Mouse (Mus musculus) CD4-positive, CD25-positive, alpha-beta regulatory T cell, adult 4 months (primary cell): ENCODE results near the gene Panx1. TPM values are rescaled to one million over a fixed set of nuclear protein-coding genes. Genes with fewer than 3 reads are reported as not detected.

Experiments used
- ATAC-seq: one replicate; pipeline ENCODE4 v1.8.0; 2017
- polyA plus RNA-seq, 2 experiments: library from polyadenylated mRNA; unstranded; fragments of 100-300 nt; shearing (Covaris generic); gene quantifications; one replicate each; pipeline ENCODE4 v1.2.1; 2017

Panx1 gene
- polyA plus RNA-seq: 10 to 100 TPM; 16.1 to 23.4 TPM

DNA sequence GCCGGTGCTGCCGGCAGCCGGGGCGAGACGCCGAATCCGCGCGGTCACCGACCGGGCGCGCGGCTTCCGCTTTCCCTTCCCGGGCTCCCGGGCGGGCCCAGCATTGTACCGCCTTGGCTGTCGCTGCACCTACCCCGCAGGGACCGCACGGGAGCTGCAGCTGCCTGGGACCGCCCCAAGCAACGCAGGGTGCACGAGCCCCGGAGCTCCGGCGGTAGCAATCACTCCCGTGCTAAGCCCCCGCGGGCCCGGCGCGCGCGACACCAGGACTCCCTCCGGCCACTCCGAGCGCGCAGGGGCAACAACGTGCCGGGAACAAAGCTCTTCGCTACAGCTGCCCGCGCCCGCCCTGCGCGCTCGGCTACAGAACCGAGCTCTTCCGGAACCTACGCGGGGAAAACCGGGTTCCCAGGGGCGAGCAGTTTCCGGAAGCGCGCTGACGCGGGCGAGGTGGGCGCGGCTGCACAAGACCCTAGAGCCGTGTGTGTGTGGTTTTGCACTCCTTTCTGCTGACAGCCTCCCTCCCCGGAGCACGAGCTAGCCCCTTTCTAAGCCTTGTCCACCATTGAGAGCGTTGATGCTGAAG, at the start of gene Panx1:
Gene Panx1 (minus strand): TSS at position 395 of the 586 bp plus-strand sequence.
- ATAC-seq: peak; percentile 85

DNA sequence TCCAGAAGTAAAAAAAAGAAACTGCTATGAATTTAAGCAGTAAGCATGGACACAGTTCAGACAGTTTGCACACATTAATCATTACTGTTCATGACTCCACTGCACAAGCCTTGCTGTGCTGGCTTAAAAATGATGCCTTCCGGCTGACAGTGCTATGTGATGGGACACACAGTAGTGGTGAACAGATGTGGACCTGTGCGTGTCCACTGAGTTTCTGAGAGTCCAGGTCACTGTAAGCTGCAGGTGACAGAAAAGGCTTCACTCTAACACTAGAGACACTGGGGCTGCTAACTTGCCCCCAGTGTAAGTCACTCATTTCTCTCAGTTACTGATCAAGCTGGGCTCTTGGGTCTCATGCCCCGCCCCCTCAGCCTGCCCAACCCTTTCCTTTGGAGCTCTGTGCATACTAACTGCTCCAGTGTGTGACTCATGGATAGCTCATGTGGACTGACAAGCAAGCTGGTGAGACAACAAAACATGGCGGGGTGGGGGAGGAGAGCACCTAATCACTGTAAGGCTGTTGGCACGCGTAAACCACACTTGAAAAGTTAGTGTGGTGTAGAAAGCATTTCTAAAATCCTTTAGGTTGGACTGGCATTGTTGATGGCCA, 23.5 kb upstream of the Panx1 start:
- ATAC-seq: no peak

DNA sequence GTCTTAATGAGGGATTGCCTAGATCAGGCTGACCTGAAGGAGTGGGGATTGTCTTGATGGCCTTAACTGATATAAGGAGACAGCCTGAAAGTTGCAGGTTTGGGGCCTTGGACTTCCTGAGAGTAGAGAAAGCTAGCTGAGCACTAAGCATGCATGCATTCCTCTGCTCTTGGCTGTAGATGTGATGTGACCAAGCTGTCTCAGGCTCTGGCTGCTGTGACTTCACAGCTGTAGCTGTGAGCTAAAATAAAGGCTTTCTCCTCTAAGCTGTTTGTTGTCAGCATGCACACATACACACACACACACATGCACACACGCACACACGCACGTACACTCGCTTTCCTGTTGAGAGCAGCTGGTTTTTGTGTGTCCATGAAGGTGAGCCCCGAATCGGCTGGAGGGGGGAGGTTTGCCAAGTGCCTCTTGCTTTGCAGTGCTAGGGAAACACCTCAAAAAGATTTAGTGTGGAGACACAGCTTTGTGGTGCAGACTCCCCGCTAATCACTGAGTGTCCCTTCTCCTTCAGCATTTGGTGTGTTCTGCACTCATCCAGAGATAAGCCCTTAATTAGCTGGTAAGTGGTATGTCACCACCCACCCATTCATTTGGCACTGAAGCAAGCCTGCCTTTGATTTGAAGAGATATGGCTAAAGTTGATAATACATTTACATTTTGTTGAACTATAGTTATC, 22.9 kb upstream of the Panx1 start:
- ATAC-seq: no peak

DNA sequence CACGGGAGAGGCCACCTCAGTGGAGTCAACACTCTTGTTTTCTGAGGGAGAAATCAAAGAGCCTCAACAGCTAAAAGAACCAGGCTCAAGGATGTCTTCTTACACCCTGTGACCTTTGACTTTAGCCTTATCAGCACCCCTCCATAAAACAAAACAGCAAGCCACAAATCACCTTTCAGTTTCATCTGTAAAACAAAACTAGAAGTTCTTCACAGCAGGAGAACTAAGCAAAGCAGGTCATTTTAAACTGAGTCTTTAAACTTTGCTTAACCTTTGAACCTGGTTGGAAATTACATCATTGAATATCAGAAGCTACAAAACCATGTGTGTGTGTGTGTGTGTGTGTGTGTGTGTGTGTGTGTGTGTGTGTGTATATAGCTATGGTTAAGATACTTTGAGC, 18.9 kb upstream of the Panx1 start:
- peak; percentile 86 for ATAC-seq

DNA sequence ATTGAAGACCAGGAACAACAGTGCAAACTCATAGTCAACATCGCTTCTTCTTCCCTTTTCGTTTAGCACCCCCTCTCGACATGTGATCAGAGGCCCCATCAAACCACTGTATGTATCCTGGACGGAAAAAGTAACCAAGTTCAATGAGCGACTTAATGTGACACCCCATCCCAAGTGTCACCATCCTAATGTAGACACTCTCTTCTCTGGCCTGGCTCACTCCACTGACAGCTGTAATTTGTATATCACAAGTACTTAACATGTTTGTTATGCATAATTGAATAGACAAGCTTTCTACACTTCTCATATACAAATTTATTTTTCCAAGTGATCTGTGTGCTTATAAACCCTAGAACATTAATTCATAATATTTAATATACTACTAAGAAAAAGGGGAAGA, 15.6 kb upstream of the Panx1 start:
- no peak for ATAC-seq

DNA sequence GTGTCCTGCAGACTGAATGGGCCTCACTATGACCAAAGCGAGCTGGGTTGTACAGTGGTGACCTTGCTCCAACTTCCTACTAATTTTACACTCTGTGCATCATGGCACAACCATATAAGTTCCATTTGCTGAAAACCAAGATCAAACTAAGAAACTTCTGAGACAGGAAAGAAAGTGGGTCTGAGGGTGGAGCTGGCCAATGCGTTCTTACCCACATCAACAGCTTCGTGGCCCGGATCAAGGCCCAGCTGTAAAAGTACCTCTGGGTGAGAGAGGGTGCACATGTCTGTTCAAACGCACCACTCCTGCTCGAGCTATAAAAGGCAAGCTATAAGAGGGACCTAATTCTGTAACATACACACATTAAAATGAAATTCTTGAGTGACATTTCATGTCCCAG, 14.7 kb upstream of the Panx1 start:
- peak; percentile 38 for ATAC-seq

DNA sequence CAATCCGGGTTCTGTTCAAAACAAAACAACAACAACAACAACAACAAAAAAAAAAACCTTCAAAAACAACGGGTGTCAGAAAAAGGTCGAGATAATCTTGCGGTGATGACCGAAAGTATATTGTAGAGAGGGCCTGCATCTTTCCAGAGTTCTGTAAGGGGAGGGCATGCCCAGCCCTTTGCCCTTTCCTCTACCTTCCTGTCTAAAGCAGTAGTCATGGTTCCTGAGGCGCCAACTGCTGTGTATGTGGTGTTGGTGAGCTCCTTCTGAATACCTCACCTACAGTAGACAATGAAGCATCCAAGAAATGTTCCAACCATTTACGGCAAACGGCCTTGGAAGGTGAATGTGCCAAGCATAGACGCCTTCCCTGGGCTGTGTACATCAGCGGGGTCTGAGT, 462 bp upstream of the Panx1 start:
- ATAC-seq: peak; percentile 48

DNA sequence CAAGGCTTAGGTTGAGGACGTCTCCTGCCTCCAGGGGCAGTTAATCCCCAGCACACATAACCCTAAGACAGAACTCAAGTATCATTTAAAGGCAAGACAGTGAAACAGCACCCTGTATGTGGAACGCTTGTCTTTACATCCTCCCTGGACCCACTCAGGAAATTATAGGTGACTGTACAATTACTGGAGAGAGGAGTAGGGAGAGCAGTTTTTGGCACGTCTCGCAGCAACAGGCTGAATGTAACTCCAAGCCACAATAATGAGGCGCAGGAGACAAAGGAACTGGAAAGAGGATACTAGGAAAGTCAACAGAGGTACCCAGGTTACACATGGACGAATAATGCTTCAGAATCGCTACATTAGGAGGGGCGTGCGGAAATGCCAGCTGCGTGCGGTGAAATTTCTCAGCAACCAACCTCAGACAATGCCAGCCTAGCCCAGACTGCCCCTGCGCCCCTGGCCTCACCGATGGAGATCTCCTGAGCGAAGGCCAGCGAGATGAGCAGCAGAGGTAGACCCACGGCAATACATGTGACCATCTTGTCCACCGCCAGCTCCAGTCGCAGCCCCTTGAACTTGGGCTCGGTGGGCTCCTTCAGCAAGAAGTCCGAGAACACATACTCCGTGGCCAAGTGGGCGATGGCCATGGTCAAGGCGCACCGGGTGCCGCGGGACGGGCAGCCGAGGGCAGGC, 741 bp downstream of the Panx1 start:
- peak; percentile 12 for ATAC-seq

DNA sequence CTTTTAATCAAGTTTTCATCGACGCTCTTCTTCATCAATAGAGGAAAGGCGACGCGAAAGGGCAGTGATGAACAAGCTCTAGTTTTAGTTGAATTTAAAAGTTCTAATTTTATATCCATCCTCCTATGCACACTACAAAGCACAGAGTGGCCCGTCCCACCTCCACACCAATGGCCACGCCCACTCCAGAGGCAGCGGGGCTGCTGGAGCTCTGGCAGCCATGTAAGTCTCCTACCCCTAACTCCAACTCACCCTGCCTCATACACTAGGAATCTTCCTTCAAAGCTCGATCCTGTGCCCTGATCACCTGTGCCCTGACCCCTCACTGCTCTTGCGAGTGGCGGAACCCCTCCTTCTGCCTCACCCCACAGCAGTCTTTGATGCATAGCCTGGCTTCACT, 3.7 kb downstream of the Panx1 start:
- ATAC-seq: no peak

DNA sequence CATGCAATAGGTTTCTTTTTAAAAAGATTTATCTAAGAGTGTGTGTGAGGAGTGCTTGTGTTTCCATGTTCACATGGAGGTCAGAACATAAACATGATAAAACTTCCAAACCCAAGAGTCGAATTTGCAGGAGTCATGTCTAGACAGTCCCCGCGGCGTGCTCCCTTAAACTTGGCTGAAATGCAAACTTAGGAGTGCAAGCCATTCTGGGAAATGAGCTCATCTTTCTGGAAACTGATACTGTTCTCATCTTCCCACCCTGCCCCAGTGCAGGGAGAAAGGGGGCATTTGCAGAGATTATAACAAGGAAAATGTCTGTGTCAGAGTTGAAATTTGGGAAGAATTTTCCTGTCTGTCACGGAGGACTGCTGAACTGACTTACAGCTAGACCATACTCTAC, 5.4 kb downstream of the Panx1 start:
- no peak for ATAC-seq

DNA sequence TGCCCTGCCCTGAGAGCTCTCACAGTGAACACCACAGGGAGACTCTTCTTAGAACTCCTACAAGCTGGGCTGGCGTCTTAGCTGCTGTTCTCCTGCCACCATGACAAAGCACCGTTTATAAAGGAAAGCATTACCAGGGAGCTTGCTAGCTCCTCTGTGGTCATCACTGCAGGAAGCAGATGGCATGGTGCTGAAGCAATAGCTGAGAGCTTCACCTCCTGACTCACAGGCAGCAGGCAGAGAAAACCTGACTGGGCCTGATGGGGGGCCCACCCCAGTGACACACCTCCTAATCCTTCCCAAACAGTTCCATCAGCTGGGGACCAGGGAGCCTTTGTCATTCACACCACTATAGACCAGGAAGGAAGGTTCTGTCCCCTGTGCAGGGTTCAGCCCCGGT, 7.6 kb downstream of the Panx1 start:
- ATAC-seq: no peak

DNA sequence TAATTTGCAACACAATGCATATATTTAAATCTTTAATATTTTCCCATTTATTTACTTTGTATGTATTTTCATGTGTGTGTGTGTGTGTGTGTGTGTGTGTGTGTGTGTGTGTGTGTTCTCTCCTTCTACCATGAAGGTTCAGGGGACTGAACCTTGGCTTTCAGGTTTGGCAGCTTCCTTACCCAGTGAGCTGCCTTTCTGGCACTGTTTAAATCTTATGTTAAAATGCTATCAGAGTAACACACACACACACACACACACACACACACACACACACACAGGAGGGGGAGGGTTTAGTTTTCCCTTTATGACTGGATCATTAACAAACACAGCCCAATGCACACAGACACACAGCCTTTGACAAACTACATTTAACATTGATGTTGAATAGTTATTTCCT, 8.0 kb downstream of the Panx1 start:
- no peak for ATAC-seq

DNA sequence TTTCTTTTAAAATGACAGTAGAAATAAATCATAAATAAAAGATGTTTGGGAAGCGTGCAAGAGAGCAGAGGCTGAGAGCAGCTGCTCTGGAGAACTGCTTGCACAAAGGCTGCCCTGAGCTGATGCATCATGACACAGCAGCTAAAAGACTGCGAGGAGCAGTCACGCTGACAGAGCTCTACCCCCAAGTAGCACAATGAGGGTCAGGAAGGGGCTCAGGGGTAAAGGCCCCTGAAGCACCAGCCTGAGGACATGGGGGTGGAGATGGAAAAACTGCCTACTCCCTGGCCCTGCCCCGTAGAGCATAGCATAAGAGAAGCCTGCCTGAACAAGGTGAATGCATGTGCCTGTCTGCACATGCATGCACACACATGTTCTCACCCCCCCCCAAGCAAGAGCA, 8.5 kb downstream of the Panx1 start:
- ATAC-seq: no peak

DNA sequence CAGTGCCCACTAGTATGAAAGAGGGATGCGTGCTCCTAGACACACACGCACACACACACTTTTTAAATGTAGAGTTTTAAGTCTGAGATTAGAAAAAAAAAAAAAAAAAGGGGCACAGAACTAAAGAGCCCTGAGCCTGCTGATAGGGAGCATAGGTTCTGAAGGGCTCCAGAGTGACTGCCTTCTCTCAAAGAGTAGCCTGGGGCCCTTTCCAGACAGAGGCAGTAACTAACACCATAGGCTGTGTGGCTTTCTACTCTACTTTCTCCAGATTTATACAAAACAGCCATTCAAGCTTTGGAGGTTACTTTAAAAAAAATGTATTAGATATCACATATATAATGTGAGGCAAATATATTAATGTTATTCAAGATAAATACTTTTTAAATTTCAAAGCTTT, 8.9 kb downstream of the Panx1 start:
- ATAC-seq: no peak

DNA sequence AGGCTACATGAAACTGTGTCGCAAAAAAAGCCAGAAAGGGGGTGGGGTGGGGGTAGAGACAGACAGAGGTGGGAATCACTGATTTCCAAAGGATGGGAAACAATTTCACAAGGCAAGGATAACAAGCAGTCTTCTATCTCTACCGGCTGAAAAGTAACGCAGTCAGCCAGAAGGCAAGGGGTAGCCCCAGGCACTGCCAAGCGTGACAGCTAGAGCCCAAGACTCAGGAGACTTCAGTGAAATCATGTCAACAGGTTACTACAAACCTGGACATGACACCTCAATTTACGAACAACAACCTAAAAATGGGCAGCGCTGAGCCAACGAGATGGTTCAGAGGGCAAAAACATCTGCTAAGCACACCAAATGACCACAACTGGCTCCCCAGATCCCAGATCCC, 9.3 kb downstream of the Panx1 start:
- no peak for ATAC-seq

DNA sequence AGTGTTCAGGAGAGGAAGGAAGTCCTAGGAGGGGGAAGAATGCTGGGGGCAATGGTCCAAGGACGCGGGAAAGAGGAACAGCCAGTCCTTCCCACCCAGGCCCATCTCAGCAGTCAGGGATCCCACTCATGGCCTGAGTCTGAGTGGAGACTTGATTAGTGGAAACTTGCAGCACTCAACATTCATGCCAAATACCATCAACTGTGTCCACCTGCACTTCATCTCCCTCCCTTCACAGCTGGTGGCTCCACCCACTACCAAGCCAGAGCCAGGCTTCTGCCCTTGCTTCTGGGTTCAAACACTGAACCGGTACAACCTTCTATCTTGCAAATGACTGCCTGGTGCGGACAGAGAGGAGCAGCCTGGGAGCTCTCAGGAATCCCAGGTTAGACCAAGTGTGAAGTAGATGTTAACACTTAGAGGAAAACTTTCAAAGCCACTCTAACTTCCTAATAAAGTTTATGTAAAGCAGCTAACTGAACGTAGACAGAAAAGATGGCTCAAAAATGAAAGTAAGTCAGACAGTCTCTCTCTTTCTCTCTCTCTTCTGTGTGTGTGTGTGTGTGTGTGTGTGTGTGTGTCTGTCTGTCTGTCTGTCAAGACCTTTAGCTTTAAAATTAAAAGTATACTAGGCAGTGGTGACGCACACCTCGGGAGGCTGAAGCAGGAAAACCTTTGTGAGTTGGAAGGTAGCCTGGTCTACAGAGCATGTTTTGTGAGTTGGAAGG, 10.6 kb downstream of the Panx1 start:
- ATAC-seq: peak; percentile 68

DNA sequence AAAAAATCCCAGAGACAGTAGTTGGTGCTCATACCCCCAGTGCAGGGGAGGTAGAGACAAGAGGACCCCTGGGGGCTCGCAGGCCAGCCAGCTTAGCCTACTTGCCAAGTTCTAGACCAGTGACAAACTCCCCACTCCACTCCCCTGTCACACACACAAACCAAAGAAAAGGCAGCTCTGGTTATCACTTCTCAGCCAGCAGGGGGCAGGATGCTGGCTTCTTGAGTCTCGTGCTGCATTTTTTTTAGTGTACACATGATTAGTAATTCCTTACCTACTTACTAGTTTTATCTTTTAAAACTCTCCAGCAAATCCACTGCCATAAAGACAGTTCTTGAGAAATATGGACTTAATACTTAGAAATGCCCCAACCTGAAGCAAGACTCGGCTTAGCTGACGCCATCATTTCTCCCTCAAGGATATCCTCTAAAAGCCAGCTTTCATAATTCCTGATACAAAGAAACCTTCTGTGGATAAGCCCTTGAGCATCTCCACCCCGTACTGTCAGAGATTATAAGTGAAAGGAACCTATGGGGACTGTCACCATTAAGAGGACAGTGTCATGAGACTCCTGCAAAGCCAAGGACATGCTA, 11.6 kb downstream of the Panx1 start:
- ATAC-seq: peak; percentile 55

DNA sequence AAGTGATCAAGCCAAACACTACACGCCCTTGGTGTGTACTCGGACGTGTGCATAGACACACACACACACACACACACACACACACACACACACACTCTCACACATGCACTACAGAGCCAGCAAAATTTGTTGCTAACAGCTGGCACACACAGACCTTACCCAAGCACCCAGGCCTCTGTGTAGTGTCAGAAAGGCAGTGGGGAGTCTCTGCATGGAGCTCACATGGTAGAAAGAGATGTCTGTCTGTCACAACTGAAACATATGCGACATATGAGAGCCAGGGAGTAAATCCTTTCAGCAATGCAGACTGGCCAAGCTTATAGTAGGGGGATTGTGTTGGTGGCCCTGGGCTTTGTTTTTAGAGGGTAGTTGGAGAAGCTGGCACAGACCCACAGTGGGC, 12.5 kb downstream of the Panx1 start:
- no peak for ATAC-seq

DNA sequence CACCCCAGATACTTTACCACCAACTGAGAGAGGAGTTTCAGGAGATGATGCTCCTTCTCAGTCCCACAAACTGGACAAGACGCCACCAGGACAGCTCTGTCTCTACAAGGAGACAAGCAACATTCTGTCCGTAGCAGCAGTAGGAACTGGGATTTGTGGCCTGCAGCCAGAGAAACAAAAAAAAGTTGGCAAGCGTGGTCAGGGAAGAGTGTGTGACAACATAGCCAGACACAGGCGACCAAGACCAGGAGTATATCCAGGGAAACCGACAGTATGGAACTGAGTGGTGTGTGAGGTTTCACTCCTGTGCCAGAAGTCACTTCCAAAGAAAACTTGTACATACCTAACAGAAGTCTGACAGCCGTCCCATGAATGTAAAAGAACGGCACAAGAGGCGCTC, 14.5 kb downstream of the Panx1 start:
- no peak for ATAC-seq

DNA sequence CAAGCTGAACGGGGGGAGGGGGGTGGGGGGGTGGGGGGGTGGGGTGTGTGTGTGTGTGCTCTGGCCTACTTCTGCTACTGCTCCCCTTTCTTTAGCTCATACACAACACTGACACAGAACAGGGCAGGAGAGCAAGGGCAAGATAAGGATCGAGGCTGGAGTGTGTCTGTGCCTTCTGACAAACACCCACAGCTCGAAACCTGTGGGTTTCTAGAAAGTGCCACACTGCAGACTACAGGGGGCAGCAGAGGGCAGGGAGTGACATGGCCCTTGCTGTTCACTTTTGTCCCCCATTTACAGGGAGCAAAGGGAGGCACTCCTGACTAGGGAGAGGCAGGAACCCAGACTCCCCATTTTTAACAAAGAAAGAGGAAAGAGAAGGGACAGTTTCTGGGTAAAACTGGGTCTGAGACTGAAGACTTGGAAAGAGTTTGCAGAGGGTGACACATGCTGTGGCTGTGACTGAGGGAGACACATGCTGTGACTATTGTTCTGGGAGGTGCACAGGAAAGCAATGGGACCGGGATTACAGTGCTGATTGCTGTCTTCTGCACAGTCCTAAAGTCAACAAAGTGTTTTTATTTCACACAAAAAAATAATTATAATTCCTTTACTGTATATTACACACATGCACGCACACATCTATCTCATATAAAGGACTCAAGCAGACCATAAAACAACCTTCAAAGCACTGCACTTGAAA, 16.1 kb downstream of the Panx1 start:
- ATAC-seq: peak; percentile 86

DNA sequence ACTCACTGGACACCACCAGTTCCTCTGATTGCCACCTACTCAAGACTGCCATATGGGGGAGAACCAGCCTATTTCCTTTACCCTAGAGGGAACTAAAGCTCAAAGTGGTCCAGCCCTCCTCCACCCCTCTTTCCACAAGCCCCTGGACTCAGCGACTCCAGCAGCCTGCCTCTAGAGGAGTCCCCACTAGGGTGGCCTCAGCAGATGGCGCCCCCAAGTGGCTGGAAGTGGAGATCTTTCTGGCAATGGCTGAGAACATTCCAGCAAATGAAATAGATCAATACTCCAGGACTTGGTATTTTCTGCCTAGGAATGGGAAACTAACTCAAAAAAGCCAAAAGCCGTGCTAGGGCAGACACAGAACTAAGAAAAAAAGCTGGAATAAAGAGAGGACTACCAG, 17.6 kb downstream of the Panx1 start:
- ATAC-seq: peak; percentile 36

DNA sequence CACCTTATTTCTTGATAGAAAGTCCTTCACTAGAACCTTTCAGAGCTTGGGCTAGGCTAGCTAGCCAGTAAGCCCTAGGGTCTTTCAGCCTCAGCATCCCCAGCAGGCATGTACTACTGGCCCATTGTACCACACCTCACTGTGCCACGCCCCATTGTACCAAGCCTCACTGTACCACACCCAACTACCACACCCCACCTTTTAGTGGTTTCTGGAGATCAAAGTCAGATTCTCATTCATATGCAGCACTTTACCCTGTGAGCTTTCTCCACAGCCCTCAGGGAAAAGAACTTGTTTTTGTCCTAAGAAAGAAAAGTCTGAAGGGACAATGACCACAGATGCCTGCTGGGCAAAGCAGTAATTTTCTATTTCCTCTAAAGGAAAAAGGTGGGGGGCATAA, 22.2 kb downstream of the Panx1 start:
- ATAC-seq: no peak
